Mouse (Mus musculus): ENCODE data around the gene Kbtbd12. TPM values are rescaled to one million over a fixed set of nuclear protein-coding genes. Genes with fewer than 3 reads are reported as not detected.

Gene Kbtbd12
- total RNA-seq, 1 experiment, result 0.09 TPM

- Histone ChIP-seq H3K27ac (ENCODE audit: insufficient read depth, low read depth, low read length, poor library complexity, severe bottlenecking) (no peak overlapping the region), H3K4me3 (ENCODE audit: insufficient read depth in 1 of 2, low read depth in 1 of 2, low read length in 2 of 2, poor library complexity in 1 of 2, severe bottlenecking in 1 of 2) (no peak overlapping the region), H3K9ac (ENCODE audit: insufficient read depth, low read depth, low read length, poor library complexity, severe bottlenecking) (no peak overlapping the region), H3K36me3 (ENCODE audit: control insufficient read depth, insufficient read depth, low read length, poor library complexity, severe bottlenecking) (no peaks in the 10 kb centered on the region), H3K4me1 (ENCODE audit: control insufficient read depth in 2 of 2, insufficient read depth in 2 of 2, low read length in 2 of 2, poor library complexity in 1 of 2) (no peaks in the 10 kb centered on the region), H3K9me3 (ENCODE audit: control insufficient read depth, insufficient read depth, low read depth, low read length) (no peaks in the 10 kb centered on the region)
- TF ChIP-seq CHD2 (IDR thresholded peaks at IDR 0.05; ENCODE audit: low read depth, low read length) (no peak), ZNF384 (IDR thresholded peaks at IDR 0.05; ENCODE audit: low read depth, low read length) (no peak), MAFK (IDR thresholded peaks at IDR 0.05; ENCODE audit: insufficient read depth, low read depth, low read length) (no peak)
- in situ Hi-C loops (cut with MboI; ENCODE audit: low sequenced_read_pairs in 2 of 2, unreplicated experiment in 2 of 2), result no loop called here
- DNase-seq (ENCODE audit: low read depth, low spot score), result no peak
These were observed 53.8 kb downstream of the Kbtbd12 start for GRCm38 (mm10) chr6:88583950-88584349.

- no peak overlapping the region for H3K27ac ChIP-seq (ENCODE audit: insufficient read depth, low read depth, low read length, poor library complexity, severe bottlenecking)
- no peaks in the 10 kb centered on the region for H3K9me3 ChIP-seq (ENCODE audit: control insufficient read depth, insufficient read depth, low read depth, low read length)
- no peak overlapping the region for H3K4me3 ChIP-seq (ENCODE audit: insufficient read depth in 1 of 2, low read depth in 1 of 2, low read length in 2 of 2, poor library complexity in 1 of 2, severe bottlenecking in 1 of 2)
- no peak for DNase-seq (ENCODE audit: low read depth, low spot score)
- TF ChIP-seq ZC3H11A (IDR thresholded peaks at IDR 0.05; ENCODE audit: borderline replicate concordance, low read depth, low read length) (no peak), CHD2 (IDR thresholded peaks at IDR 0.05; ENCODE audit: low read depth, low read length) (no peak), ZNF384 (IDR thresholded peaks at IDR 0.05; ENCODE audit: low read depth, low read length) (no peak), MAFK (IDR thresholded peaks at IDR 0.05; ENCODE audit: insufficient read depth, low read depth, low read length) (no peak), HCFC1 (IDR thresholded peaks at IDR 0.05; ENCODE audit: borderline replicate concordance, insufficient read depth, low read length) (no peak)
- H3K4me1 ChIP-seq (ENCODE audit: control insufficient read depth in 2 of 2, insufficient read depth in 2 of 2, low read length in 2 of 2, poor library complexity in 1 of 2), result no peaks in the 10 kb centered on the region
- in situ Hi-C loops (cut with MboI; ENCODE audit: low sequenced_read_pairs in 2 of 2, unreplicated experiment in 2 of 2), result no loop called here
- H3K36me3 ChIP-seq (ENCODE audit: control insufficient read depth, insufficient read depth, low read length, poor library complexity, severe bottlenecking), result no peaks in the 10 kb centered on the region
- no peak overlapping the region for H3K9ac ChIP-seq (ENCODE audit: insufficient read depth, low read depth, low read length, poor library complexity, severe bottlenecking)
These were observed 61.3 kb downstream of the Kbtbd12 start for GRCm38 (mm10) chr6:88576495-88576894.

GRCm38 (mm10) chr6:88566676-88567075 is 71.1 kb downstream of the Kbtbd12 start:
- Histone ChIP-seq H3K9ac (ENCODE audit: insufficient read depth, low read depth, low read length, poor library complexity, severe bottlenecking) (no peak overlapping the region), H3K9me3 (ENCODE audit: control insufficient read depth, insufficient read depth, low read depth, low read length) (no peaks in the 10 kb centered on the region), H3K4me1 (ENCODE audit: control insufficient read depth in 2 of 2, insufficient read depth in 2 of 2, low read length in 2 of 2, poor library complexity in 1 of 2) (no peaks in the 10 kb centered on the region), H3K4me3 (ENCODE audit: insufficient read depth in 1 of 2, low read depth in 1 of 2, low read length in 2 of 2, poor library complexity in 1 of 2, severe bottlenecking in 1 of 2) (no peak overlapping the region), H3K27ac (ENCODE audit: insufficient read depth, low read depth, low read length, poor library complexity, severe bottlenecking) (no peak overlapping the region), H3K36me3 (ENCODE audit: control insufficient read depth, insufficient read depth, low read length, poor library complexity, severe bottlenecking) (no peaks in the 10 kb centered on the region)
- no peak for DNase-seq (ENCODE audit: low read depth, low spot score)
- in situ Hi-C loops (cut with MboI; ENCODE audit: low sequenced_read_pairs in 2 of 2, unreplicated experiment in 2 of 2), result no loop called here
- no peak for TF ChIP-seq HCFC1 (IDR thresholded peaks at IDR 0.05; ENCODE audit: borderline replicate concordance, insufficient read depth, low read length)
- no peak for TF ChIP-seq ZNF384 (IDR thresholded peaks at IDR 0.05; ENCODE audit: low read depth, low read length)
- no peak for TF ChIP-seq CHD2 (IDR thresholded peaks at IDR 0.05; ENCODE audit: low read depth, low read length)
- TF ChIP-seq MAFK (IDR thresholded peaks at IDR 0.05; ENCODE audit: insufficient read depth, low read depth, low read length), result no peak
- TF ChIP-seq ZC3H11A (IDR thresholded peaks at IDR 0.05; ENCODE audit: borderline replicate concordance, low read depth, low read length), result no peak

GRCm38 (mm10) chr6:88565033-88565432 is 72.7 kb downstream of the Kbtbd12 start:
- no peaks in the 10 kb centered on the region for H3K4me1 ChIP-seq (ENCODE audit: control insufficient read depth in 2 of 2, insufficient read depth in 2 of 2, low read length in 2 of 2, poor library complexity in 1 of 2)
- DNase-seq (ENCODE audit: low read depth, low spot score), result no peak
- in situ Hi-C loops (cut with MboI; ENCODE audit: low sequenced_read_pairs in 2 of 2, unreplicated experiment in 2 of 2), result no loop called here
- H3K9ac ChIP-seq (ENCODE audit: insufficient read depth, low read depth, low read length, poor library complexity, severe bottlenecking), result no peak overlapping the region
- H3K4me3 ChIP-seq (ENCODE audit: insufficient read depth in 1 of 2, low read depth in 1 of 2, low read length in 2 of 2, poor library complexity in 1 of 2, severe bottlenecking in 1 of 2), result no peak overlapping the region
- H3K36me3 ChIP-seq (ENCODE audit: control insufficient read depth, insufficient read depth, low read length, poor library complexity, severe bottlenecking), result no peaks in the 10 kb centered on the region
- no peak for TF ChIP-seq MAFK (IDR thresholded peaks at IDR 0.05; ENCODE audit: insufficient read depth, low read depth, low read length)
- no peak for TF ChIP-seq HCFC1 (IDR thresholded peaks at IDR 0.05; ENCODE audit: borderline replicate concordance, insufficient read depth, low read length)
- TF ChIP-seq ZNF384 (IDR thresholded peaks at IDR 0.05; ENCODE audit: low read depth, low read length), result no peak
- no peak for TF ChIP-seq ZC3H11A (IDR thresholded peaks at IDR 0.05; ENCODE audit: borderline replicate concordance, low read depth, low read length)
- no peak for TF ChIP-seq CHD2 (IDR thresholded peaks at IDR 0.05; ENCODE audit: low read depth, low read length)
- no peaks in the 10 kb centered on the region for H3K9me3 ChIP-seq (ENCODE audit: control insufficient read depth, insufficient read depth, low read depth, low read length)
- H3K27ac ChIP-seq (ENCODE audit: insufficient read depth, low read depth, low read length, poor library complexity, severe bottlenecking), result no peak overlapping the region

GRCm38 (mm10) chr6:88560156-88560555 is 77.6 kb downstream of the Kbtbd12 start:
- H3K4me3 ChIP-seq (ENCODE audit: insufficient read depth in 1 of 2, low read depth in 1 of 2, low read length in 2 of 2, poor library complexity in 1 of 2, severe bottlenecking in 1 of 2), result no peak overlapping the region
- no peak overlapping the region for H3K9ac ChIP-seq (ENCODE audit: insufficient read depth, low read depth, low read length, poor library complexity, severe bottlenecking)
- peaks cover 0 to 2% of the 10 kb centered on the region in 2 experiments; a peak in 1 of 4 replicates for H3K4me1 ChIP-seq (ENCODE audit: control insufficient read depth in 2 of 2, insufficient read depth in 2 of 2, low read length in 2 of 2, poor library complexity in 1 of 2)
- no peaks in the 10 kb centered on the region for H3K9me3 ChIP-seq (ENCODE audit: control insufficient read depth, insufficient read depth, low read depth, low read length)
- in situ Hi-C loops (cut with MboI; ENCODE audit: low sequenced_read_pairs in 2 of 2, unreplicated experiment in 2 of 2), result no loop called here
- no peak for DNase-seq (ENCODE audit: low read depth, low spot score)
- H3K27ac ChIP-seq (ENCODE audit: insufficient read depth, low read depth, low read length, poor library complexity, severe bottlenecking), result no peak overlapping the region
- H3K36me3 ChIP-seq (ENCODE audit: control insufficient read depth, insufficient read depth, low read length, poor library complexity, severe bottlenecking), result no peaks in the 10 kb centered on the region
- no peak for TF ChIP-seq ZNF384 (IDR thresholded peaks at IDR 0.05; ENCODE audit: low read depth, low read length)
- TF ChIP-seq HCFC1 (IDR thresholded peaks at IDR 0.05; ENCODE audit: borderline replicate concordance, insufficient read depth, low read length), result no peak
- no peak for TF ChIP-seq ZC3H11A (IDR thresholded peaks at IDR 0.05; ENCODE audit: borderline replicate concordance, low read depth, low read length)
- no peak for TF ChIP-seq CHD2 (IDR thresholded peaks at IDR 0.05; ENCODE audit: low read depth, low read length)
- no peak for TF ChIP-seq MAFK (IDR thresholded peaks at IDR 0.05; ENCODE audit: insufficient read depth, low read depth, low read length)
